Mouse (Mus musculus) stomach, postnatal 0 days (tissue): Measurements from ENCODE around the gene Rasgef1c.

Source experiments
- CTCF ChIP-seq: IDR thresholded peaks from 2 replicates; pipeline ENCODE4 v1.5.1; 2016; ENCODE audit warnings: antibody characterized with exemption, low read depth, mild to moderate bottlenecking, moderate library complexity
- EP300 ChIP-seq: optimal IDR thresholded peaks from 2 replicates; pipeline ENCODE3; 2016; ENCODE audit warnings: antibody characterized with exemption

GRCm38 (mm10) chr11:50024445-50024832 lies 122.8 kb downstream of the Rasgef1c start:
- TF ChIP-seq CTCF (no peak), EP300 (no peak)
